Mouse (Mus musculus): ENCODE measurements around the gene Olfr392.

Olfr392 gene

GRCm38 (mm10) chr11:73816949-73817348 lies at the start of gene Olfr392:
Gene Olfr392 (minus strand): TSS chr11:73817049.
- DNase-seq = no peak

- no peak for DNase-seq
Observed at GRCm38 (mm10) chr11:73851354-73851753, 34.5 kb upstream of the Olfr392 start, which contains the start of gene Olfr393. Gene Olfr393 (minus strand): TSS chr11:73851454.

- DNase-seq = no peak
Observed at GRCm38 (mm10) chr11:73802952-73803351, 13.9 kb downstream of the Olfr392 start, which contains the start of gene Olfr391-ps. Gene Olfr391-ps (minus strand): TSS chr11:73803052.

- DNase-seq = no peak
Observed at GRCm38 (mm10) chr11:73782664-73783063, 34.2 kb downstream of the Olfr392 start, which contains the start of gene Olfr390. Gene Olfr390 (plus strand): TSS chr11:73782964.

GRCm38 (mm10) chr11:73780613-73781012 lies 36.2 kb downstream of the Olfr392 start, which contains the start of gene Olfr389:
Gene Olfr389 (minus strand): TSS chr11:73780713.
- DNase-seq = no peak

Data from lung, adult 18-20 months (tissue).